Mouse (Mus musculus): ENCODE measurements around the gene Smim13. TPM values are rescaled to one million over a fixed set of nuclear protein-coding genes. Genes with fewer than 3 reads are reported as not detected.

Smim13 gene
- polyA plus RNA-seq, 1 experiment from 2014 or later = 11.0 TPM

DNA sequence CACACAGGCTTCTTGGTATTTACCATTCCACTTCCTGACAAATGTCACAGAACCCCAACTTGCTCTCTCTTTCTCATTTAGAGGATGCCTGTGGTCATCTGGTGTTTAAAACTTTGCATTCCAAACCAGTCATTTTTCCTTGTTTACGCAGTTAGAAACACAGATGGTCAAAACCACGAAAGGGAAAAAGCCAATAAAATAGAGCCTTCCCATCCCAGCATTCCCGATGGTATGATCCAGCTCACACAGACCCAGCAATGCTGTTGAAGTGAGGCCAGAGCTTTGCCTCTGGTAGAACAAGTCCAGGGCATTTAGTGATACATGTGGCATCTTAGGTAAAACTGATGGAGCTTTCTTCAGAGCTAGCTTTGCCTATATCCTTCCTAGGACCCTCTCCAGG lies 71.8 kb downstream of the Smim13 start:
- Histone ChIP-seq H3K36me3 (ENCODE audit: control insufficient read depth, insufficient read depth, low read length) (peaks cover 3% of the 10 kb centered on the region), H3K27ac (ENCODE audit: low read depth, low read length) (no peak overlapping the region)
- 94% methylated on average over 3 of the region's 3 CpGs for WGBS

DNA sequence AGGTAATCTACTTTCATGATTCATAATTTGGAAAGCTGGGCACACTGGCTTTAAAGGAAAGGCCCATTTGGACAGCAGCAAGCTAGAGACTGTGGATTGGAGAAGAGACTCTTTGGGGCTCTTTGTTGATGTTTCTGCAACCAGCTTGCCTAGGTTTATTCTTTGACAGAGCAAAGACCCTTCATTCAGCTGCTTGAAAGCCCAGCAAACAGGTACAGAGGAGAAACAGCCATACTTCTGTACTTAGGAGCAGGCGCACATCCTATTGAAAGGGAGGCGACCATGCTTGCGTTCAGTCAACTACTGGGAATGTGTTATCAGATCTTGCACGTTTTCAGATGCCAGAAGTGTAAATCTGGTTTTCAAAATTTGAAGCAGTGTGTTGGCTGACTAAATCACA lies 75.0 kb downstream of the Smim13 start:
- 85% methylated on average over 4 of the region's 4 CpGs for WGBS

More for the DNA sequence above, 71.8 kb downstream of the Smim13 start:
- Histone ChIP-seq H3K4me1 (replicated peaks; ENCODE audit: control insufficient read depth, insufficient read depth, low read length) (no peaks in the 10 kb centered on the region), H3K27me3 (ENCODE audit: control insufficient read depth, insufficient read depth, low read length) (no peaks in the 10 kb centered on the region), H3K4me3 (ENCODE audit: low read depth, low read length) (no peak overlapping the region), H3K4me2 (replicated peaks; ENCODE audit: low read depth, low read length) (no peak overlapping the region), H3K9ac (ENCODE audit: low read depth, low read length) (no peak overlapping the region), H3K9me3 (ENCODE audit: control insufficient read depth, low read length) (no peaks in the 10 kb centered on the region)
- DNase-seq (ENCODE audit: low spot score) = no peak
- ATAC-seq (ENCODE audit: low FRiP score) = no peak

DNA sequence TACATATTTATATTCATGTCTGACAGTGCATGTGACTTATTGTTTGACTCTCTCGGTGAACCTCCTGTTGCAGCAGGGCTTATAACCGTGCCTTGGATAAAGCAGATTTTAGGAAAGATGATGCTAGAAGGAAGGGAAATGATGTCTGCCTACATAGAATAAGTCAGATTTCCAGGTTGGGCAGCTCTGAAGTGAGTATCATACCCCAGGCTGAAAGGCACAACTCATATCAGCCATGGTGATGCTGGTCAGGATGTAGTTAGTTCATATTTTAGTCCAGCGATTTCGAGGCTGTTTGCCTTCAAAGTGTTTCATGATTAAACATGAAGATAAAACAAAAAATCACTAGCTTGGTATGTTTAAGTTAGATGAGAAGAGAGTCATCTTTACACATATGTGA lies 75.7 kb downstream of the Smim13 start:
- ATAC-seq (ENCODE audit: low FRiP score) (no peak), DNase-seq (ENCODE audit: low spot score) (no peak)
- H3K36me3 ChIP-seq (ENCODE audit: control insufficient read depth, insufficient read depth, low read length) = no peaks in the 10 kb centered on the region
- no peaks in the 10 kb centered on the region for H3K27me3 ChIP-seq (ENCODE audit: control insufficient read depth, insufficient read depth, low read length)
- 87% methylated on average over 4 of the region's 4 CpGs for WGBS
- no peak overlapping the region for H3K4me2 ChIP-seq (replicated peaks; ENCODE audit: low read depth, low read length)
- no peak overlapping the region for H3K27ac ChIP-seq (ENCODE audit: low read depth, low read length)
- H3K9me3 ChIP-seq (ENCODE audit: control insufficient read depth, low read length) = no peaks in the 10 kb centered on the region
- no peak overlapping the region for H3K4me3 ChIP-seq (ENCODE audit: low read depth, low read length)
- 0 out of 2 replicates have a peak, but pooled peaks cover 2% of the 10 kb centered on the region for H3K4me1 ChIP-seq (replicated peaks; ENCODE audit: control insufficient read depth, insufficient read depth, low read length)
- H3K9ac ChIP-seq (ENCODE audit: low read depth, low read length) = no peak overlapping the region

More for the DNA sequence above, 75.0 kb downstream of the Smim13 start:
- H3K36me3 ChIP-seq (ENCODE audit: control insufficient read depth, insufficient read depth, low read length) = no peaks in the 10 kb centered on the region
- DNase-seq (ENCODE audit: low spot score) = no peak
- H3K9ac ChIP-seq (ENCODE audit: low read depth, low read length) = no peak overlapping the region
- H3K27ac ChIP-seq (ENCODE audit: low read depth, low read length) = no peak overlapping the region
- H3K4me3 ChIP-seq (ENCODE audit: low read depth, low read length) = no peak overlapping the region
- 0 out of 2 replicates have a peak, but pooled peaks cover 2% of the 10 kb centered on the region for H3K4me1 ChIP-seq (replicated peaks; ENCODE audit: control insufficient read depth, insufficient read depth, low read length)
- no peaks in the 10 kb centered on the region for H3K27me3 ChIP-seq (ENCODE audit: control insufficient read depth, insufficient read depth, low read length)
- ATAC-seq (ENCODE audit: low FRiP score) = no peak
- H3K9me3 ChIP-seq (ENCODE audit: control insufficient read depth, low read length) = no peaks in the 10 kb centered on the region
- H3K4me2 ChIP-seq (replicated peaks; ENCODE audit: low read depth, low read length) = no peak overlapping the region

DNA sequence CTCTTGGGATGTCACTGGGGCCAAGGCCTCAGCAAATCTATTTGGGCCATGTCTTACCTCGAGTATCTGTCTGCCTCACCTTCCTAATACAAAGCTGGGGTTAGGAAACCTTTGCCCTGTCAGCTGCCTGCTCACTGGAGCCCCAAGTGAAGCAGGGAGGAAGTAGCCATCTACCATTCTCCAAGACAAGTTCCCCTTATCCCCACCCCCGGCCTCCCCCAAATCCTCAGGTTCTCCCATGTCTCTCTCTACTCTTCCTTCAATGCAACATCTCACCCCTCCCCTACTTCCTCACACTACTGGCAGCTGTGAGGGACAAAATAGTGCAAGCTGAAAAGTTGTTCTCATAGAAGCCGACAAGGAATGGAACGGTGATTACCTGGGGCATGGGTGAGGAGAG lies 76.5 kb downstream of the Smim13 start:
- Histone ChIP-seq H3K4me2 (replicated peaks; ENCODE audit: low read depth, low read length) (no peak overlapping the region), H3K27ac (ENCODE audit: low read depth, low read length) (no peak overlapping the region), H3K9me3 (ENCODE audit: control insufficient read depth, low read length) (no peaks in the 10 kb centered on the region), H3K27me3 (ENCODE audit: control insufficient read depth, insufficient read depth, low read length) (no peaks in the 10 kb centered on the region), H3K4me3 (ENCODE audit: low read depth, low read length) (no peak overlapping the region), H3K36me3 (ENCODE audit: control insufficient read depth, insufficient read depth, low read length) (no peaks in the 10 kb centered on the region), H3K4me1 (replicated peaks; ENCODE audit: control insufficient read depth, insufficient read depth, low read length) (0 out of 2 replicates have a peak, but pooled peaks cover 2% of the 10 kb centered on the region), H3K9ac (ENCODE audit: low read depth, low read length) (no peak overlapping the region)
- no peak for ATAC-seq (ENCODE audit: low FRiP score)
- no peak for DNase-seq (ENCODE audit: low spot score)
- WGBS = 87% methylated on average over 4 of the region's 4 CpGs

Other genes with a start within 250 kb of the Smim13 start
- gene Pak1ip1, start 248.8 kb upstream of the Smim13 start, polyA plus RNA-seq (2014; fragmentation: Nextera tagmentation; extraction: Ambion mirVana) = 90.7 and 94.8 TPM in 2 replicates
- gene Tmem14c, start 233.6 kb upstream of the Smim13 start, polyA plus RNA-seq (2014; fragmentation: Nextera tagmentation; extraction: Ambion mirVana) = 201 and 205 TPM in 2 replicates
- gene Mak, start 170.1 kb upstream of the Smim13 start, polyA plus RNA-seq (2014; fragmentation: Nextera tagmentation; extraction: Ambion mirVana) = 1.5 and 1.6 TPM in 2 replicates
- gene Gcm2, start 138.8 kb upstream of the Smim13 start, polyA plus RNA-seq (2014; fragmentation: Nextera tagmentation; extraction: Ambion mirVana) = 0.14 TPM in 1 of 2 replicates, not detected in the other
- not detected in 2 replicates for gene Sycp2l, start 135.5 kb upstream of the Smim13 start, polyA plus RNA-seq (2014; fragmentation: Nextera tagmentation; extraction: Ambion mirVana)
- 37.3 and 45.6 TPM in 2 replicates for gene Elovl2, start 29.4 kb upstream of the Smim13 start, polyA plus RNA-seq (2014; fragmentation: Nextera tagmentation; extraction: Ambion mirVana)
- gene Gm17364, start 24.1 kb downstream of the Smim13 start, polyA plus RNA-seq (2014; fragmentation: Nextera tagmentation; extraction: Ambion mirVana) = not detected in 2 replicates
- 22.6 and 24.5 TPM in 2 replicates for gene Nedd9, start 237.5 kb downstream of the Smim13 start, polyA plus RNA-seq (2014; fragmentation: Nextera tagmentation; extraction: Ambion mirVana)